Mouse (Mus musculus) heart, adult 18-20 months (tissue): ENCODE results near the gene Pde3a. TPM values are rescaled to one million over a fixed set of nuclear protein-coding genes. Genes with fewer than 3 reads are reported as not detected.

Experiments used
- DNase-seq, 2 experiments: peaks; one replicate each; pipeline ENCODE4 v3.0.0; 2021 to 2022; ENCODE audit warnings: mixed read lengths in 1 of 2
- total RNA-seq, 2 experiments: library from RNA; stranded (reverse); gene quantifications; 2 replicates each; pipeline ENCODE4 v1.2.3; 2021

Gene Pde3a
- total RNA-seq, 2 experiments from 2014 or later, result 66.6 to 70.3 TPM

- DNase-seq, result no peak
These were observed 154.9 kb downstream of the Pde3a start for GRCm38 (mm10) chr6:141403943-141404342.

DNA sequence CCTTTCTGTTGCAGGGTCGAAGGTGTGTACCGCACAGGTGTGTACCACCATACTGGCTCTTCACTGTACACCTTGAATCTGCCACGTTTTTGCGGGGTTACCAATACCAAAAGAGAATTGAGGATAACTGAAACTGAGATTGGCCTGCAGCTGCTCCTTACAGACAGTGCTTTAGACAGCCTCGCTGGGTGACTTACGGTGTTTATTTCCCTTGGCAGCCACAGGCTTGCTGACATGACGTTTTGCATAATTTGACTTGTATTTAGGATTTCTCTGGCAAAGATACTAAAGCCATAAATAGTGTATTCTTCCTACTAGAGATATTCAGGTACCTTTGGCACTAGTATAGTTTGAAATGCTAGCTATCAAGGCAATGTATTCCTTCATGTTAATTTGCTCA lies 155.6 kb downstream of the Pde3a start:
- DNase-seq, result no peak

DNA sequence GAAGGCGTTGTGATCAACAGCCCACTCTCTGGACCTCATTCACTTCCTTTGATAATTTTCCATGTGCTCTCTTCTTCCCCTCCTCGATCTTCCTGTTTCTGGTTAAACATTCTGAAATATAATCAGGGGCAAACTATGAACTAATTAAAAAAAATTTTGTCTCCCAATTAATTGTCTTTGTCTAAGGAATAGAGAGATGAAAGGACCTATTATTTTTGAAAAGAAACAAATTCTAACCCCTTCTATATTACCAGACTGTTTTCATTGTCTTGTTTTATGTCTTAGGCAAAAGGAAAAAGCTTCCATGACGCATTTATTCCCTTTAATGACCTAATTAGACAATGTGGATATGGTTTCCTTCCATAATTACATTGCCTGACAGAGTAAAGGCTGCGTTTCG lies 156.4 kb downstream of the Pde3a start:
- DNase-seq, result no peak

- DNase-seq, result peak; percentile 57 to 70
These were observed 159.7 kb downstream of the Pde3a start for GRCm38 (mm10) chr6:141408758-141409157.

GRCm38 (mm10) chr6:141410836-141411235 lies 161.8 kb downstream of the Pde3a start:
- no peak for DNase-seq

- DNase-seq, result peak; percentile 57 to 59
These were observed 176.0 kb downstream of the Pde3a start for GRCm38 (mm10) chr6:141425114-141425513.

DNA sequence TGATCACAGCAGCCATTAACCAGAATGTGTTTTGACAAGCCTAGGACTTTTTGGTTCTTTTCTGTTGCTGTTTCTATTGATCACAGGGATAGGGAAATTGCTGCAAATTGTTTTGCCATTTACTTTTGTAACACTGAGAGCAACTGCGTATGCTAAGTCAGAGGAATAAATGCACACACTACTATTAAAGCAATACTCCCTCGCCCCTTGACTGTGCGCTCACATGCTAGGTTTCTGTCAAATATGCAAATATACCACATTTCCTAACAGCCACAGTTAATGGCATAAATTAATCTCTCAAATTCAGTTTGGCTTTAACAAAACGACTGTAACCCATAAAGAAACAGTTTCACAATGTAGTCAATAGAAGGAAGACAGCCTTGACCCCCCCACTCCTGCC lies 179.5 kb downstream of the Pde3a start:
- no peak for DNase-seq

DNA sequence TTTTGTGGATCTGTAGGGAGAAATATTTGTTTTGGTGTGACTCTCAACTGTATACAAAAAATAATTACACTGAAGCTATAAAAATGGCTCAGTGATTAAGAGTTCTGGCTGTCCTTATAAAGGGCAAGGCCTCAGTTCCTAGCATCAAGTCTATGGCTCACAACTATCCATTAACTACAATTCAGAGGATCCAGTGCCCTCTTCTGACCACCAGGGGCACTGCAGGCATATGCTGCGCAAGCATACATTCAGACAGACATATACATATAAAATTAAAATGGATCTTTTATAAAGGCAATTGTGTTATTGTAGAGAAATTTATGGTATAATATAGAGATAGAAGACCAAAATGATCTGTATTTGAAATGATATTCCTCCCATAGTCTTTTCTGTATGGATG lies 181.1 kb downstream of the Pde3a start:
- no peak for DNase-seq

DNA sequence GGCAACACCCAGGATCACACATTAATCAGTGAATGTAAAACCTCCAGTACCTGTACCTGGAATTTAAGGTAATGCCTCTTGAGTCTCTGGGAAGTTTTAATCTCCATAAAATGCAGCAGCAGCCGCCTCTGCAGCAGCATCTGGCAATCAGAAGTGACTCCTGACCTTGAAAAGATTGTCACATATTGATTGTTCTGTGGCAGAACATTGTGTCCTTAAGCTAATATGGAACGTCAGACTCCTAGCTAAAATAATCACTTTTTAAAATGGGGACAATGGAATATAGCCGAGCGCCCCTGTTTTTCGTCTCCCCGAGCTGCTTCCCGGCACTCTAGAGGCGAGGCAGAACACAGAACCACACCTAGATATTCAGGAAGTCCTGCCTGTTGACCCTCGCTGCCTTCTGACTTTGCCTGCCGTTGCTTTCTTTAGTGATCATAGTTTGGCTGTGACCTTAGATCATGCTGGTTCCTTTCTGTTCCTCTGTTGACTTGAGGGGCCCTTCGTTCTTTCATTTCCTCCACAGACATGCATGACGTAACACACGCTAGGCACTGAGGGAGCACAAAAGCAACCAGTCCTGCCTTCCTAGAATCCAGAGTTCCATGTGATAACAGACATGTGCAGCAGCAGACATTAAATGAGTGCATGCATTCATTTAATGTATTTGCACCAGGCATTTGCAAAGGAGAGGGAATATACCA lies 183.4 kb downstream of the Pde3a start:
- peak in 1 of 2 experiments; percentile 19 for DNase-seq

DNA sequence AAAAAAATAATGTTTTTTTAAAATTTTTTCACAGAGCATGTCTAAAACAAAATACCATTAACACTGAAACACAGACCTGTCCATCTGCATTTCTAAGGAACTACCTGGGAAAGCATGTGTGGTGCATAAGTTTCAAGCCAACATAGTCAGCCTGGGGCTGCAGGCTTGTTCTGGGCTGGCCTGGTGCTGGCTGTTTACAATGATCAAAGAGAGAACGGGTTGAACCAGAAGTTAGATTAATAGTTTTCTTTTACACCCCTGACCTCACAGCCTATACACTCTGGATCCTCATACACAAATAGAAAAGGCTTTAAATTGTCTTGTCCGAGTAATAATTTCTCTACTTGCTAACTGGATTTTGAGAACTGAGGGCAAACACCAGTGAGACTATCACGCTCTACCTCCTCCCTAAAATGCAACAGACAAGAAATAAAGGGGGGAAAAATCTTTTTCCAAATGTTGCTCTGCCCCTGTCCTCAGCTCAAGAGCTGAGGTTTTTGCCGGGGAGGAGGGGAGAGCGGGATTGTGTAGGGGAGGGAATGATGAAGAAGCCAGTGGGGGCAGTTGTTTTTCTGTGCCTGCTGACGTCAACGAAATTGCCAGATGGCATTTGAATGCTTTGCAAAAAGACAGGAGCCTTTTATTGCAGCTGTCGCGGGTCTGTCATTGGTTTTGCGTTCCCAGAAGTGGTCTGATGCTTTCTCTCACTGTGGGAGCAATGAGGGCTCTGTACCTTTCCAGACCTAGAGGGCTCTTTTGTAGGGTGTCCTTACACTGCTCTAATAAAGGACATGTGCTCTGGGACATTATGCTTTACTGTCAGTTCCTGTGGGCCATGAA lies 185.1 kb downstream of the Pde3a start:
- no peak for DNase-seq

DNA sequence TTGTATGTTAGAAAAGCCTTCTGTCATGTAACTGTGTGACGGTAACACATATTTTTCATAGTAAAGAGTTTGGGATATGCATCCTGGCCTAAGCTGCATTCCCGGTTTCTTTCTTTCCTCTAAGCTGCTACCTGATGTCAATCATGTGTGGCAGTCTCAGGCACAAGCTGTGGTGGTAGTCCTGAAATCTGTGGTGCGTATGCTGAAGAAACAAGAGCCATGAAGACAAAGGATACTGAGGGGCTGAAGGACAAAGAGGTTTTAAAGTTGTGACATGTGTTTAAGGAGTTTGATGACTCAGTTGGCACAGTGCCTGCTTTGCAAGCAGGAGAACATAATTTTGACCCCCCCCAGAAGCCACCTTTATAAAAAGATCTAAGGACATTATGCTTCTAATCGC lies 186.1 kb downstream of the Pde3a start:
- no peak for DNase-seq

- no peak for DNase-seq
These were observed 190.9 kb downstream of the Pde3a start for GRCm38 (mm10) chr6:141439965-141440364.

DNA sequence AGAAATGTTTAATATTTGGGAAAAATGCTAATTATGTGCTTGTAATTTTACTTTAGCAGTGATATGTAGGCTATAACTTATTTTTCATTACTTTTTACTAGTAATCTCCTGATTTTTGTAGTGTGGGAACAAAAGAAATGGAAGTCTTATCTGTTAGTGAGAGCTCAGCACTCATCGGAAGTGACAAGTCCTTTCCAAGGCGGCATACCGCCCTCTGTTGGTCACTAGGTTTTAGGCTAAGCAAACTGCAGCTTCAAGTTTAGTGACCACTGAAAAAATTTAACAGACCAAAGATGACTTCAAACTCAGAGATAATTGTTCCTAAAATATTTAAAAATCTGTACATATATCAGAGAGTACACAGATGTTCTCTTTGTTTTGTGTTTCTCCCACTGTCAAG lies 198.5 kb downstream of the Pde3a start:
- peak; percentile 72 to 88 for DNase-seq

DNA sequence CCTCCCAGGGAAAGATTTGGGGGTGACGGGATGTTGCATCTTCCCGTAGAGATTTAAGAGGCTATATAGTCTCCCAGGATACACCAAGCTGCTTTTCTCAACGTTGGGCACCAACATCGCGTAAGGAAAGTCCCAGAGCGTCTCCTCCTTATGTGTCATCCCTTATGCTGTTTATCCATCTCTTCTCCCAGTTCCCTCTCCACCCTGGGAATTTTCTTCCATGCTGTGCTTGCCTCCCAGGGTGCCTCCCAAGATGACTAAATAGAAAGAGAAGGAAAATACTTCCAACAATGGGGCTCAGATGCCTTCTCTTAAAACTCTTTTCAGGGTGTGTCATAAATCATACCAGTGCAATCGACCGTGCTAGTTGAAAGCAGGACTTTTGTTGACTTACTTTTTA lies 199.8 kb downstream of the Pde3a start:
- DNase-seq, result no peak

DNA sequence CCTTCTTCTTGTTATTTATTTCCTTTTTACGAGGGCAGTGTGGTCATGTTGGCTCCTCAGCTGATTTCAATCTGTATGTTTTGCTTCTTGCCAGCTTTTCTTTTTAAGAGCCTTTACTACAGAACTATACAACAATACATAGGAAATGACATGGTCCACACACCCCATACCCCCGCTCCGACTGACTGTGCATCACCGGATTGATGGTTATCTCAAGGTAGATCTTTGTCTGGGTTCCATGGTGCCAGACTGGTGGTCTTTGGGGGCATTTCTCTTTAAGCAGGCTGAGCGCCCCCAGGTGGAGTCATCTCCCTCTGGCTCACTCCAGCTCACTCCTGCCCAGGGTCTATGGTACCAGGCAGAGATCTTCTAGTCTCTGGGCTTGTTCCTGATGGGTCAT lies 206.3 kb downstream of the Pde3a start:
- no peak for DNase-seq

DNA sequence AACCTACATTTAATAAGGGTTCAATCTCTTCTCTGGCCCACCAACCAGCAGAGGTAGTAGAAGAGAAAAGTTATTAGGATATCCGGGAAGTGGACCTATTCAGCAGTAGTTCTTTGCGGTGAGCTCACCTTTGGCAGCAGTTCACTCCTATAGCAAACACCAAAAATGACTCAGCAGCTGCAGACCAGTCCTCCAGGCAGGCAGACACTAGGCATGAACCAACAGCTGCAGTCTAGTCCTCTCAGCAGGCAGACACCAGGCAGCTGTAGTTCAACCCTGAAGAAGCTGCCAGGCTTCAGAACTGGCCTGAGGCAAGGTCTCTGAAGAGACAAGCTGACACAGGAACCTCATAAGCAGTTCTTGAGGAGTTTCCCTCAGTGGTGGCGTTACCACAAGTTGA lies 207.5 kb downstream of the Pde3a start:
- DNase-seq, result no peak

DNA sequence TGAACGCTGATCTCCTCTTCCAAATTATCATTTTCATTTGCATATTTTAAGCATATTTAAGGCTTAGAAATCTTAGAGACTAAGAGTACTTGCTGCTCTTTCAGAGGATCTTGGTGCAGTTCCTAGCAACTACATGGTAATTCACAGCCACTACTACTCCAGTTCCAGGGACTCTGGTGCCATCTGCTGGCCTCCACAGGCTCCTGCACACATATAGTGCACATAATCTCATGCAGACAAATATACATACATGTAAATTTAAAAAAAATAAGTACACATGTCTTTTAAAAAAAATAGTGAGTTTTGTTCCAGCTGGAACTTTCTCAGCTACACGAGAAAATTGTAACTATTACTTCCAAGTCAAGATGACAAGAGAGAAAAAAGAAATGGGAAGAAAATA lies 221.2 kb downstream of the Pde3a start:
- no peak for DNase-seq

GRCm38 (mm10) chr6:141474223-141474622 lies 225.2 kb downstream of the Pde3a start:
- DNase-seq, result no peak

DNA sequence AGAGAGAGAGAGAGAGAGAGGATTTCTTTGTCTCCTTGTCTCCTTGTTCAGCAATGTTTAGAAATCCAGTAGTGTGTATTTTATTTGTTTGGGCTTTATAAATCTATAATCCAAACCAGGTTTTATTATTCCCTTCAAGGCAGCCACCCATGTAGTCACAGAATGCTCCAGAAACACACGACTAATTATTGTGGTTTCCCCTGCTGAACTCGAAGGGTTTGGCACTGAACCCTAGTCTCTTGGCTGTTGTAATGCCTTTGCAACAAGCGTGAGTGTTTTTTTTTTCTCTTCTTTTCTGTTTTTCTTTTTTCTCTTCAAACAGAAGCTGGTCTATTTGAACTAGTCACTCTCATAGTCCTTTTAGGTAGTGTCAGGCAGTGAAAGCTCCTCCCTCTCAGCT lies 225.6 kb downstream of the Pde3a start:
- DNase-seq, result peak in 1 of 2 experiments; percentile 17

DNA sequence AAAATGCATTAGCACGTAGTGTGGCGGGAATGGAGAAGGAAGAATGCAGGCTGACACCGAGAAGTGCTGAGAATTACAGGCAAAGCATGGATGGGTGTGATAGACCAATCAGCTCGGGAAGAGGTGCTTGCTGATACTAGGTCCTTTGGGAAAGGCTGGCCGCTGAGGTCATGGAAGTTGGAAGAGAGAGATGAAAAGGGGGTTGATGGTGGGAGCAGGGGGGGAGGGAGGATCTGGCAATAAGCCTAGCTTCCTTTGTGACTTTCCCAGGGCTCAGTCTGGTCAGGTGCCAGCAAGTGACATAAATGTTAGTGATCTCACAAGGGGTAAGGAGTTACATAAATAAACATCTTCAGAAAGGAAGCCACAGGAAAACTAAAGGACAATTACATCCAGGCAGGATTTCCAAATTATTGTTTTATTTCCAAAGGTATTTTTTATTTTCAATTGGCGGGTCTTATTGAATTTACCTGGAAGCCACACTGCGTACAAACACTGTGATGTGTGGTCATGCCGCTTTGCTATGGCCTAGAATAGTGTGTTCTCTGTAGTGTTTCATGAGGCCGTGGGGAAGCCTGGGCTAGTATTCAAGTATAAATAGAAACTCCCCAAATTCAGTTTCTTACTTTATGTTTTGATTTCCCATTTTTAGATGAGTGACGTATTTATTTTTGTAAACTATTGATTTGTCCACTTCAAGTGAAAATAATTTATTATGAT lies 236.4 kb downstream of the Pde3a start:
- peak; percentile 40 to 52 for DNase-seq

- DNase-seq, result peak; percentile 26 to 47
These were observed 238.2 kb downstream of the Pde3a start for GRCm38 (mm10) chr6:141487266-141487665.

GRCm38 (mm10) chr6:141488619-141489018 lies 239.6 kb downstream of the Pde3a start:
- peak; percentile 18 to 75 for DNase-seq

- no peak for DNase-seq
These were observed 245.8 kb downstream of the Pde3a start for GRCm38 (mm10) chr6:141494909-141495308.
